Mouse (Mus musculus) myocyte (in vitro differentiated cells): ENCODE measurements around the gene BC003965.

ENCODE experiments used
- MYOG ChIP-seq, 3 experiments: IDR thresholded peaks; one replicate each; pipeline ENCODE4 v1.6.1; 2011; ENCODE audit warnings: control low read depth in 2 of 3, low read depth in 2 of 3, mild to moderate bottlenecking in 2 of 3; ENCODE audit not compliant: insufficient read length in 2 of 3, control insufficient read depth in 1 of 3, insufficient read depth in 1 of 3
- POLR2A ChIP-seq: IDR thresholded peaks from one replicate; pipeline ENCODE4 v1.6.1; 2011; ENCODE audit warnings: low read depth, mild to moderate bottlenecking, control low read depth, moderate library complexity; ENCODE audit not compliant: insufficient read length
- POLR2AphosphoS2 ChIP-seq: IDR thresholded peaks from one replicate; pipeline ENCODE4 v1.6.1; 2011; ENCODE audit warnings: low read depth, control low read depth; ENCODE audit not compliant: insufficient read length
- TCF12 ChIP-seq: IDR thresholded peaks from one replicate; pipeline ENCODE4 v1.6.1; 2011; ENCODE audit warnings: mild to moderate bottlenecking, control low read depth; ENCODE audit not compliant: poor library complexity, insufficient read depth, severe bottlenecking
- TCF3 ChIP-seq: IDR thresholded peaks from one replicate; pipeline ENCODE4 v1.6.1; 2011; ENCODE audit warnings: low read depth, control low read depth; ENCODE audit not compliant: insufficient read length
- USF1 ChIP-seq: IDR thresholded peaks from one replicate; pipeline ENCODE4 v1.6.1; 2011; ENCODE audit warnings: low read depth, mild to moderate bottlenecking, control low read depth, moderate library complexity

DNA sequence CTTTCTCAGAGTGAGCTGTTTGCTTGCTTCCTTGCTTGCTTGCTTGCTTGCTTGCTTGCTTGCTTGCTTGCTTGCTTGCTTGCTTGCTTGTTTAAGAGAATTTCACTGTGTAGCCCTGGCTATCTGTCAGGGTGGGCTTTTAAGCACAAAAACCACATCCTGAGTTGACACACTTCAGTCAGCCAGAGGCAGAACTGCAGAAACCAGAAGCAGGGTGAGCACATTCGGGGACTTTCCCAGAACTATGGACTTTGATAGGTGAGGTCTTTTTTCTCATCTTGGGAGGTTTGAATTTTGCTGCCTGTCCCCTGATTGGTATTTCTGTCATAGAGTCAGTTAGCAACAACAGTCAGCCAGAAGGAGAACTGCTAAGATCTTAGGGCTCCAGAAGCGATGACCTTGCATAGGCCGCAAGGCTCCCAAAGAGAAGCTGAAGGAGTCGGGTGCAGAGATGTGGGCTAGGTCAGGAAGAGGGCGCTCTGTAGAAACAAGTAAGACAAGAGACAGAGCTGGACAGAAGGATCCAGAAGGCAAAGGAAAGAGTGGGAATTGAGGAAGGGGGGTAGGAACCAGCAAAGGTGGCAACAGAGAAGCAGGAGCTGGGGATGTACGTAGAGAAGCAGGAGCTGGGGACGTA lies 40.4 kb downstream of the BC003965 start:
- TF ChIP-seq TCF12 = no peak
- no peak for TF ChIP-seq POLR2A
- TF ChIP-seq USF1 = no peak
- no peak for TF ChIP-seq POLR2AphosphoS2
- TF ChIP-seq MYOG (IDR thresholded peaks at IDR 0.05; ENCODE audit: control insufficient read depth in 1 of 3, insufficient read depth in 1 of 3, insufficient read length in 2 of 3, low read depth in 2 of 3) = no peak
- TF ChIP-seq TCF3 = no peak
